Mouse (Mus musculus) T-helper 2 cell (primary cell): ENCODE results near the gene Dnmt3c.

ENCODE experiments used
- in situ Hi-C: fragments of 300-600 bp; cut with MboI, MseI; formaldehyde crosslinking; loops from one replicate; pipeline ENCODE4 v1.15.1; 2025; ENCODE audit warnings: high pct_unique_total_duplicates

The Dnmt3c gene

GRCm38 (mm10) chr2:153717861-153718260, 21.4 kb downstream of the Dnmt3c start:
- in situ Hi-C loops = loop anchor here (5.0 kb wide), 1 partner anchor 46 kb away; no protein-coding TSS in a partner anchor

DNA sequence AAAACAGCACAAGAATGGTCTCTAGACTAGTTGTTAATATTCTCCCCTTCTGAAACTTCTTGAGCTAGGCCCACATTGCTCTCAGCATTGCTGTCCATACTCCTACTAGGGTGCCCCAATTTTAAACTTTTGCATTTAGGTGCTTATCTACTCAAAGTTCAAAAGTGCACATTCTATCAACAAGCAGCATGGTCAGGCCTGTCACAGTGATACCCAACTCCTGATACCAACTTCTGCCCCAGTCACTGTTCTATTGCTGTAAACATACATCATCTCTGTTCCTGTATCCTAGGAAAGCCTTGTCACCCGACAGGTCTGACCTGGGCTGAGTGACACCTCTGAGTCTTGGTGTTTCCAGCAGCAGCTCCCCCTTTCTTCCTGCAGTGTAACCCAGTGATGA, 26.6 kb downstream of the Dnmt3c start:
- in situ Hi-C loops = no loop called here

GRCm38 (mm10) chr2:153724424-153724823, 28.0 kb downstream of the Dnmt3c start:
- in situ Hi-C loops = no loop called here

DNA sequence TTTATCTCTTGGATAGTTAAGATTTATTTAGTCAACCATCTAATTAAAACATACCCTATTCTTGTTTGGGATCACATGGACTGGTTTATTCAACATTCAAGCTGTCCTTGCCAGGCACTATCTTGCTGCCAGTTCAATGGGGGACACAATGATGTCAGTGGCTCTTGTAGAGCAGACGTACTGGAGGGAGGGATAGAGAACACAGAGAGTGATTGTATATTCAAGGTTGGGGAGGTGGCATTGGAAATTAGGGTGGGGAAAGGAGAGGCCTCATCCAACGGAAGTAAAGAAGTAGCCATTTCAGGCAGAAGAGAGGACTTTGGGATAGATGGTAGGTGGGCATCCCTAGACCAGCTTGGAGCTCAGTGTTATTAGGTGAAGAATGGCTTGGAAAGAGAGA, 28.4 kb downstream of the Dnmt3c start:
- in situ Hi-C loops = no loop called here

GRCm38 (mm10) chr2:153725291-153725690, 28.8 kb downstream of the Dnmt3c start:
- in situ Hi-C loops = no loop called here

DNA sequence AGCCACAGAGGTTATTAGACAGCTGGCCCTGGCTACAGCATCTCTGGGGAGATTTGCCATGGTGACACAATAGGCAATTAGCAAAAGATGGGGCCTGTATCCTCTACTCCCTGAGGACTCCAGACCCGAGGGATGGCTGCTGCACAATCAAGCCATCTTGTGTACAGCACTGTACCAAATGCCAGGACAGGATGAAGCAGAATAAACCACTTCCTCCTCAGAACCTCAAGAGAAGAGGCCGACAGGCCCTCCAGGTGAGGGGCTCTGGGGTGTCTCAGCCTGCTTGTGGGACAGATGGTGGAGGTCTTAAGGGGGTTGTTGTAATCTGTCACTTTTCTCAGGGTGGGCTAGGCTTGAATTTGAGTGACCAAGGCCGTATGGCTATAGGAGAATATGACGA, 37.6 kb downstream of the Dnmt3c start:
- in situ Hi-C loops = no loop called here

GRCm38 (mm10) chr2:153740500-153741436, 44.3 kb downstream of the Dnmt3c start, which contains the start of gene Mapre1:
TSS of gene Mapre1 (plus strand) at chr2:153741274.
- in situ Hi-C loops = no loop called here

- in situ Hi-C loops = no loop called here
Measured at GRCm38 (mm10) chr2:153741437-153742065, 45.1 kb downstream of the Dnmt3c start.

DNA sequence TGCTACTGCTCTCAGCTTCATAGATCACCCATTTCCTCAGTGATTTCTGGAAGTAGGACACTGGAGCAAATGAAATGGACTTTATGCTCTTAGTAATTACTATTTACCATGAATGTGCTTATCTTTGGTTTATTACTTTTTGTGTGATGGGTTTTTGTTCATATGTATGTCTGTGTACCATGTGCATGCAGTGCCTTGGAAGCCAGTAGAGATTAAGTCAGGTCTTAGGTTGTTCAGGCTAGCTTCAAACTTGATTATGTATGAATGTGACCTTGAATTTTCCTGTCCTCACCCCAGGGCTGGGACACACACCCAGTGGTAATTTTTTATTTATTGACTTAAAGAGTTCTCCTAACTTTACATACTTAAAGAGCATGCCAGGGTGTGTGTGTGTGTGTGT, 51.5 kb downstream of the Dnmt3c start:
- in situ Hi-C loops = no loop called here

DNA sequence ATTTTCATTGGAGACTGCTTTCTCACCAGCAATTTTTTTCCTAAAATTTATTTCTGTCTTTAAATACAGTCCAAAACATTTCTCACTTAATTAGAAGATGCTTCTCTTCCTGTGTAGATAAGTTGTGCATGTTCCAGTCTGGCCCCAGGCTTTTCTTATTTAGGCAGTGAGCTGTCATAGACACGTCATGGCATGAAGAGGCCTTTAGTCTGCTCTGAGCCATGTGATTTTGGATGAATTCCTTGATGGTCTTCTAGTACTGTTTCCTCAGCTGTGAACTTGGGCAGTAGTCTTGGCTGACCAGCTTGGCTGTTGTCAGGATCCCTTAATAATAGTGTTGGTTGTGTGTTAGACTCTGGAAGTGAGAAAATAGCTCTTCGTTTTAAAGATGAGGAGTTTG, 53.9 kb downstream of the Dnmt3c start:
- in situ Hi-C loops = no loop called here

DNA sequence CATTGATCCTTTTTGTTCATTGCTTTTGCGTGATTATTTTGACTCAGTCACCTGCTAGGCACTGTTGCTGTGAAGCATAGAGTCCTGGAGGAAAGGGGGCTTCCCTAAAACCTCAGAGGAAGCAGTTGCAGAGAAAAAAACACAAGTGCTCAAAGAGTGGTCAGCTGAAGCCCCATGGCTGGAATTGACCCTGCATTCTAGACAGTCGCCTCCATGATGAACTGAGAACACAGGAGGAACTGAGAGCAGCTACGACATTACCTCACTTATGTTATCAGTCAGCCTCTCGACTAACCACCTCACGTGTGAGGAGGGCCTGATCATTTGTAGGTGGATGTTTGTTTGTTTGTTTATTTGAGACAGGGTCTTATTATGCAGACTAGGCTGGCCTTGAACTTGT, 65.7 kb downstream of the Dnmt3c start:
- in situ Hi-C loops = no loop called here

GRCm38 (mm10) chr2:153767484-153767883, 71.0 kb downstream of the Dnmt3c start:
- in situ Hi-C loops = no loop called here

- in situ Hi-C loops = no loop called here
Measured at GRCm38 (mm10) chr2:153768881-153769280, 72.4 kb downstream of the Dnmt3c start.

- in situ Hi-C loops = no loop called here
Measured at GRCm38 (mm10) chr2:153772950-153773349, 76.5 kb downstream of the Dnmt3c start.

- in situ Hi-C loops = no loop called here
Measured at GRCm38 (mm10) chr2:153775472-153775871, 79.0 kb downstream of the Dnmt3c start.

- in situ Hi-C loops = no loop called here
Measured at GRCm38 (mm10) chr2:153778638-153779362, 82.3 kb downstream of the Dnmt3c start.
